Mouse (Mus musculus): ENCODE data around the gene 4930470P17Rik. TPM values are rescaled to one million over a fixed set of nuclear protein-coding genes. Genes with fewer than 3 reads are reported as not detected.

4930470P17Rik gene
- polyA plus RNA-seq (2014; fragmentation: Illumina TruSeq; extraction: RNeasy Lipid Tissue Mini Kit (QIAGEN cat#74804); ENCODE audit: low read depth, low replicate concordance) = not detected

GRCm38 (mm10) chr2:170601917-170602316 is at the start of gene 4930470P17Rik:
Gene 4930470P17Rik (minus strand): TSS chr2:170602017.

Other genes with a start within 250 kb of the 4930470P17Rik start
- gene Bcas1, start 174.2 kb downstream of the 4930470P17Rik start, polyA plus RNA-seq (2014; fragmentation: Illumina TruSeq; extraction: RNeasy Lipid Tissue Mini Kit (QIAGEN cat#74804); ENCODE audit: low read depth, low replicate concordance) = not detected
- gene Pfdn4, start 105.6 kb downstream of the 4930470P17Rik start, polyA plus RNA-seq (2014; fragmentation: Illumina TruSeq; extraction: RNeasy Lipid Tissue Mini Kit (QIAGEN cat#74804); ENCODE audit: low read depth, low replicate concordance) = 14.6 TPM
- gene Cyp24a1, start 104.9 kb downstream of the 4930470P17Rik start, polyA plus RNA-seq (2014; fragmentation: Illumina TruSeq; extraction: RNeasy Lipid Tissue Mini Kit (QIAGEN cat#74804); ENCODE audit: low read depth, low replicate concordance) = 0.11 TPM
- not detected for gene Dok5, start 129.8 kb upstream of the 4930470P17Rik start, polyA plus RNA-seq (2014; fragmentation: Illumina TruSeq; extraction: RNeasy Lipid Tissue Mini Kit (QIAGEN cat#74804); ENCODE audit: low read depth, low replicate concordance)

Data from liver, adult 10 weeks (tissue).